Mouse (Mus musculus) midbrain, embryonic 14.5 days (tissue): ENCODE results near the gene D630045J12Rik. TPM values are rescaled to one million over a fixed set of nuclear protein-coding genes. Genes with fewer than 3 reads are reported as not detected.

Source experiments
- ATAC-seq: fragments of 200-750 bp; cut with Nextera tagmentation; 2 replicates; pipeline ENCODE4 v1.8.0; 2017; ENCODE audit warnings: moderate number of reproducible peaks, moderate library complexity; ENCODE audit not compliant: low FRiP score, low TSS enrichment
- DNase-seq: peaks from one replicate; pipeline ENCODE4 v3.0.0-alpha.2; 2015
- H3K27ac ChIP-seq: fragments of 300-500 bp; sonication (generic); replicated peaks from 2 replicates; pipeline ENCODE4 v1.5.1; 2014; ENCODE audit warnings: mild to moderate bottlenecking, low read depth, low read length, moderate library complexity
- H3K27me3 ChIP-seq: fragments of 300-500 bp; sonication (generic); 2 replicates; pipeline ENCODE4 v1.6.1; 2014; ENCODE audit warnings: low read length, control low read depth, mixed read lengths; ENCODE audit not compliant: control insufficient read depth, insufficient read depth
- H3K36me3 ChIP-seq: fragments of 300-500 bp; sonication (generic); 2 replicates; pipeline ENCODE4 v1.6.1; 2014; ENCODE audit warnings: low read length, control low read depth; ENCODE audit not compliant: control insufficient read depth, insufficient read depth
- H3K4me1 ChIP-seq: fragments of 300-500 bp; sonication (generic); 2 replicates; pipeline ENCODE4 v1.6.1; 2014; ENCODE audit warnings: mild to moderate bottlenecking, antibody characterized with exemption, low read length, control low read depth; ENCODE audit not compliant: control insufficient read depth, insufficient read depth
- H3K4me2 ChIP-seq: fragments of 300-500 bp; sonication (generic); 2 replicates; pipeline ENCODE4 v1.6.1; 2014; ENCODE audit warnings: mild to moderate bottlenecking, low read length, moderate library complexity
- H3K4me3 ChIP-seq: fragments of 300-500 bp; sonication (generic); replicated peaks from 2 replicates; pipeline ENCODE4 v1.5.1; 2014; ENCODE audit warnings: low read depth, low read length
- H3K9ac ChIP-seq: fragments of 300-500 bp; sonication (generic); replicated peaks from 2 replicates; pipeline ENCODE4 v1.6.1; 2014; ENCODE audit warnings: mild to moderate bottlenecking, low read length, moderate library complexity
- H3K9me3 ChIP-seq: fragments of 300-500 bp; sonication (generic); 2 replicates; pipeline ENCODE4 v1.6.1; 2016; ENCODE audit warnings: low read length, control low read depth, mixed read lengths; ENCODE audit not compliant: control insufficient read depth
- WGBS: fragments of 180-500 bp; shearing (Covaris S2); extraction: QIAGEN DNeasy Blood & Tissue Kit; methylation state at CpG from one replicate; pipeline ENCODE4 v1.1.7; 2014; 5-methylcytosine and 5-hydroxymethylcytosine counted together
- polyA plus RNA-seq: library from polyadenylated mRNA; unstranded; fragments of >200 nt; fragmentation: Nextera tagmentation; extraction: Ambion mirVana; gene quantifications from 2 replicates; pipeline ENCODE4 v1.2.1, GENCODE M21; 2014

D630045J12Rik gene
- polyA plus RNA-seq, 1 experiment from 2014 or later, result 21.5 TPM

GRCm38 (mm10) chr6:38147301-38147700 lies 106.5 kb downstream of the D630045J12Rik start:
- WGBS, result 89% methylated on average over 5 of the region's 5 CpGs
- peaks cover 68% of the 10 kb centered on the region for H3K36me3 ChIP-seq
- H3K4me2 ChIP-seq, result no peak overlapping the region
- ATAC-seq (no peak), DNase-seq (no peak)
- H3K27ac ChIP-seq, result no peak overlapping the region
- no peaks in the 10 kb centered on the region for H3K4me1 ChIP-seq
- no peak overlapping the region for H3K9ac ChIP-seq
- no peaks in the 10 kb centered on the region for H3K27me3 ChIP-seq
- no peak overlapping the region for H3K4me3 ChIP-seq
- H3K9me3 ChIP-seq, result no peaks in the 10 kb centered on the region

- no peaks in the 10 kb centered on the region for H3K27me3 ChIP-seq
- ATAC-seq (no peak), DNase-seq (no peak)
- H3K4me3 ChIP-seq, result no peak overlapping the region
- 67% methylated on average over 8 of the region's 8 CpGs for WGBS
- no peak overlapping the region for H3K27ac ChIP-seq
- H3K4me2 ChIP-seq, result no peak overlapping the region
- no peaks in the 10 kb centered on the region for H3K9me3 ChIP-seq
- H3K9ac ChIP-seq, result no peak overlapping the region
- peaks cover 72% of the 10 kb centered on the region for H3K36me3 ChIP-seq
- no peaks in the 10 kb centered on the region for H3K4me1 ChIP-seq
Measured at GRCm38 (mm10) chr6:38145463-38146065, 108.2 kb downstream of the D630045J12Rik start.

GRCm38 (mm10) chr6:38144161-38144998 lies 109.4 kb downstream of the D630045J12Rik start:
- WGBS, result 82% methylated on average over 9 of the region's 9 CpGs
- H3K4me3 ChIP-seq, result no peak overlapping the region
- no peak overlapping the region for H3K27ac ChIP-seq
- no peaks in the 10 kb centered on the region for H3K4me1 ChIP-seq
- DNase-seq (no peak), ATAC-seq (no peak)
- H3K27me3 ChIP-seq, result no peaks in the 10 kb centered on the region
- no peak overlapping the region for H3K9ac ChIP-seq
- peaks cover 75% of the 10 kb centered on the region for H3K36me3 ChIP-seq
- H3K4me2 ChIP-seq, result no peak overlapping the region
- H3K9me3 ChIP-seq, result no peaks in the 10 kb centered on the region

DNA sequence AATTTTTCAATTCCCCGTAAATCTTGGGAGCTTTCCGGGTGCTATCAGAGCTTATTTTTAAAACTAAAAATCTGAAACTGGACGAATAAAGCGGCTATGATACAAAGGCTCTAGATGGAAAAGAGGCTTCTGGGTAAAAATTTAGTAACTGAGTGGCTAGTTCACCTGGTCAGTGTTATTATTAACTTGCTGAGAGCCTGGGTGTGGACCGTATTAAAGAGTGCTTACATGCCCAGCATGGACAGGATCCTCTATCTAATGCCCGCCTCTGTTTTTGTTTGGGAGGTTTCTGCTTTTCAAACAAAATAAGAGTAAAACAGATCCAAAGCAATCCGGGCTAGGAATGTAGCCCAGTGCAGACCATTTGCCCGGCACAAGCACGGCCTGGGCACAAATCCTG lies 113.4 kb downstream of the D630045J12Rik start:
- Histone ChIP-seq H3K9me3 (no peaks in the 10 kb centered on the region), H3K27me3 (no peaks in the 10 kb centered on the region), H3K4me2 (no peak overlapping the region), H3K4me1 (no peaks in the 10 kb centered on the region), H3K4me3 (no peak overlapping the region), H3K27ac (no peak overlapping the region), H3K36me3 (peaks cover 73% of the 10 kb centered on the region), H3K9ac (no peak overlapping the region)
- DNase-seq, result no peak
- no peak for ATAC-seq
- 93% methylated on average over 9 of the region's 9 CpGs for WGBS

- WGBS, result 94% methylated on average over 3 of the region's 3 CpGs
- DNase-seq (no peak), ATAC-seq (no peak)
- Histone ChIP-seq H3K4me3 (no peak overlapping the region), H3K4me2 (no peak overlapping the region), H3K27me3 (no peaks in the 10 kb centered on the region), H3K4me1 (no peaks in the 10 kb centered on the region), H3K36me3 (peaks cover 76% of the 10 kb centered on the region), H3K27ac (no peak overlapping the region), H3K9me3 (no peaks in the 10 kb centered on the region), H3K9ac (no peak overlapping the region)
Measured at GRCm38 (mm10) chr6:38139086-38139485, 114.7 kb downstream of the D630045J12Rik start.

DNA sequence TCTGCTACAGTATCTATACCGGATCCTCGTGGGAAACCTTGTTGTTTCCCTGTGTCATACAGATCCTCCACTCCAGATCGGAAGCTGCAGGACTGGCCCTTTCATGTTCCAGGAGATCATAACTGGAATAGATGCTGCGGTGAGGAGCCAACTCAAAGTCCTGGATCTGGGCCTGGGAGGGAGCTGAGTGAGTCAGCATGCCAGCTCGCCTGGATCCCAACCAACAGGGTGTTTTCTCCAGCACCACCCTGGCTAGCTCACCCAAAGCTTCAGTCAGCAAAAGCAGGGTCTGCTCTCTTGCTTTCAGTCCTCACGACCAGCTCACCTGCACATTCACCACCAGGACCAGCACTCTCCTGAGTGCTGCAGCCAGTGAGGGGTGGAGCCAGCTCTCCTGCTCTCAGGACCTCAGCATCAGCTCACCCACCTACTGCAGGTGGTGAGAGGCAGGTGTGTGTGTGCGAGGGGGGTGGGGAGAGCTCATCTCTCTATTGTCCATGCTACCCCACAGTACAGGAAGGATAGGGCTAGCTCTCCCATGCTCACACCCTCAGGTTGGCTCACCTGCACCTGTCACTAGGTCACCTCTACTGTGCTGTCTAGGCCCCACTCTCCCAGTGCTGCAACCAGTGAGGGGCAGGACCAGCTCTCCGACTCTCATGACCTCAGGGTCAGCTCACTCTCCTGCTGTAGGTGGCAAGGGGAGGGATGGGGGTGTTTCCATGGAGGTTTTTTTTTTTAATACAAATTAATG lies 118.8 kb downstream of the D630045J12Rik start:
- H3K4me1 ChIP-seq, result no peaks in the 10 kb centered on the region
- peaks cover 67% of the 10 kb centered on the region for H3K36me3 ChIP-seq
- no peaks in the 10 kb centered on the region for H3K27me3 ChIP-seq
- no peak overlapping the region for H3K9ac ChIP-seq
- no peak for ATAC-seq
- 87% methylated on average over 8 of the region's 8 CpGs for WGBS
- H3K4me3 ChIP-seq, result no peak overlapping the region
- no peak for DNase-seq
- no peak overlapping the region for H3K27ac ChIP-seq
- no peaks in the 10 kb centered on the region for H3K9me3 ChIP-seq
- no peak overlapping the region for H3K4me2 ChIP-seq

DNA sequence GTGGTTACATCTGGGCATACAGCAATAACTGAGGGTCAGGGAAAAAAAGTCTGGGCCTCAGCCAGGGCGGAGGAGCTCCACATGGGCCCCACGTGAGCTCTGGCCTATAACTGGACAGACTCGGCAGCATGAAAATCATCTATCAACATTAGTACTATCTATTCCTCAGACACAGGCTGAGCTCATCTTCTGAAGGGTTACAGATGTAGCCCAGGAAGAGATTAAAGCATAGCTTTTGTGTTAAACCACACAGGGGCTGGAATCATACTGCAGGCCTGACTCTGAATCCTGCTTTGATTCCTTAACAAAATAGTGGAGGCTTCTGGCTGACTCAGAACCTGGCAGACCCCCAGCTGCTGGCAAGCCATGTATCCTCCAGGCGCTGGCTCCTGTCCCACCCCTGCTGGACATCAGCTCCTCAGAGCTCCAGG lies 122.0 kb downstream of the D630045J12Rik start:
- WGBS, result 91% methylated on average over 4 of the region's 4 CpGs
- Histone ChIP-seq H3K27me3 (no peaks in the 10 kb centered on the region), H3K27ac (no peak overlapping the region), H3K9ac (no peak overlapping the region), H3K4me3 (no peak overlapping the region), H3K4me2 (no peak overlapping the region), H3K36me3 (peaks cover 72% of the 10 kb centered on the region), H3K9me3 (no peaks in the 10 kb centered on the region), H3K4me1 (no peaks in the 10 kb centered on the region)
- ATAC-seq (no peak), DNase-seq (no peak)

GRCm38 (mm10) chr6:38129883-38130282 lies 123.9 kb downstream of the D630045J12Rik start:
- H3K36me3 ChIP-seq, result peaks cover 69% of the 10 kb centered on the region
- DNase-seq (no peak), ATAC-seq (no peak)
- no peak overlapping the region for H3K9ac ChIP-seq
- H3K4me2 ChIP-seq, result no peak overlapping the region
- H3K4me3 ChIP-seq, result no peak overlapping the region
- H3K4me1 ChIP-seq, result no peaks in the 10 kb centered on the region
- H3K27me3 ChIP-seq, result no peaks in the 10 kb centered on the region
- no peaks in the 10 kb centered on the region for H3K9me3 ChIP-seq
- 98% methylated on average over 5 of the region's 5 CpGs for WGBS
- H3K27ac ChIP-seq, result no peak overlapping the region
